Mouse (Mus musculus) activated CD4-positive, CD25-positive, alpha-beta regulatory T cell, adult 4 months (primary cell): ENCODE measurements around the gene M6pr. TPM values are rescaled to one million over a fixed set of nuclear protein-coding genes. Genes with fewer than 3 reads are reported as not detected.

Experiments used
- ATAC-seq: one replicate; pipeline ENCODE4 v1.8.0; 2017
- polyA plus RNA-seq, 2 experiments: library from polyadenylated mRNA; unstranded; fragments of 100-300 nt; shearing (Covaris generic); gene quantifications; one replicate each; pipeline ENCODE4 v1.2.1; 2017

The M6pr gene
- polyA plus RNA-seq, result 100 to 1,000 TPM; 227 to 271 TPM

DNA sequence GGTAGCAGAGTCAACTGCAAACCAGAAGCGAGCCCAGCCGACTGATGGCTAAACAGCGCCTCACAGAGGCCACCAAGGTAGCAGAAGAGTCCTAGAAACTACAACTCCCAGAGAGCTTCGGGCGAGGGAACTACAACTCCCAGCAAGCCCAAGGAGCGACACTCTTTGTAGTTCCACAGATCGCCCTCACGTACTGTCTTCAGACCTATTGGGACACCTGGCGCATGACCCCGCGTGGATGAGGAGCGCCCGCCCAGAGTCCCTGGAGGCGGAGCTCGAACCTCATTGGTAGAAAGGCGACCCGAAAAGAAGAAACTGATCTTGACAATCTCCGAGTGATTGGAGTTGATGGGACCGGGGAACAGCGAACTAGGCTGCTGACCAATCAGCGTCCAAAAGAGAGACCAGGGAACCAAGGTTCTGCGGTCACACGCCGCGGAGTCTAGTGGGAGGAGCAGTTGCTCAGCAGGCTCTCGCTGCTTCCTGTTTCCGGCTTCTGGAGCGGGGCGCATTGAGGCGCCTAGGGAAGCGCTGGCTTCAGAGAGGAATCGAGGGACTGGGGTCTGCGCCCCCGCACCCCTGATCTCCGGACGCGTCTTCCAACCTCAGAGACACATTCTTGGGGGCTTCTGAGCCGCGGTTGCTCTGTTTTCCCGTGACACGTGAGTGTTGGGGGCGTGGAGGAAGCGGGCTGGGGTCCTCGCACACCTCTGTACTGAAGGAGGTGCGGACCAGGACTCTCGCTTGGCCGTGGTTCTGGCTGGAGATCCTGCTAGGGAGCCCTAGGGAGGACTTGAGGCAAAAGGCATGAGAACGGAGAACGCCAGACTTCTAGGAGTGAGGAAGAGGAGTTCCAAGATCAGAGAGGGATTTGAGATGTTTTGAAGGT lies at the start of gene M6pr:
Gene M6pr (plus strand): TSS at position 216 of the 889 bp plus-strand sequence.
- peak; percentile 94 for ATAC-seq

DNA sequence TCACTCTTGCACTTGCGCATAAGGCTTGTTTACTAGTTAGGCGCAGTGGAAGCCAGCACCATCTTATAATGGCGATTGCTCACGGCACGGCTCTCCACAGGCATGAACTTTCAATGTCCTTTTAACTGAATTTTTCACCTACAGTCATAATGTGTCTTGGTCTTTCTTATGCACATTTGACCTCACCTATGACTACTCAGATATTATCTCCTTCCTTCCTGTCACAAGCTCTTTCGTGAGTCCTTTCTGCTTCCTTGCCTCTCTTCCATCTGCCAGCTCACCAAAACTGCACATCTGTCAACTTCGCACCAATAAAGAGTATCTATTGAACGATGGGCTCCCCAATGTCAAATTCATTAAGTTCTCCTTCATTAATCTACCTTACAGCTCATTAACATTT lies 46.0 kb upstream of the M6pr start:
- ATAC-seq, result peak; percentile 48

DNA sequence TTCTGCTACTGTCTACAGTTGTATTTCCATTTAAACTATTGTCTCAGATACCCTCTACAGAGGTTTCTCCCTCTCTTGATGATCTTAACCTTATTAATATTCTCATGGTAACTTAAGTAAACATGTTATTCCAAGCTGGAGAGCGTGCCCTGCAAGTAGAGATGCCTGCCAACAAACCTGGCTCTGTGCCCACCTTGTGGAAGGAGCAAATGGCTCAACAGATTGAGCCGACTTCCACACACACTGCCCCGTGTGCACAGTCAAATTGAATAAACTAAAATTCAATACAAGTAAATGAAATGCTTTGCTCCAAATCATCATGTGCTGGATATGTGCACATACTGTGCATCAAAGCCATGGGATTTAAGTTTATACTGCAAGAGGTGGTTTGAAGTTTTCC lies 40.0 kb upstream of the M6pr start:
- ATAC-seq, result no peak

DNA sequence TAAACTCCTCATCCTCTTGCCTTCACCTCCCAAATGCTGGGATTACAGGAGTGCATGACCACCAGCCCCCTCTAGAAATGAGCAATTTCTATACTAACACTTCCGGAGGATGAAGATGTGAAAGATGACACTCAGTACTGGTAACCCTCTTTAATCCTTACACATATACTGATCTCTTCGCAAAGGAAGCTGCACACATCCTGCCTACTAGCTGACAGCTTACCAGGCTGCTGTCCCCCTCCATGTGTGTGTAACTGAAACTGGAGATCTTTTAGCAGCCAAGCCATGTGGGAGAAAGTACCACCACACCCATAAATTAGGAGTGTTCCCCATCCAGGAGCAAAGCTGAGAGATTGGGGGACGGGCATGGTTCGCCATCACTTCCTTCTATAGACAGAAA lies 39.4 kb upstream of the M6pr start:
- peak; percentile 70 for ATAC-seq

DNA sequence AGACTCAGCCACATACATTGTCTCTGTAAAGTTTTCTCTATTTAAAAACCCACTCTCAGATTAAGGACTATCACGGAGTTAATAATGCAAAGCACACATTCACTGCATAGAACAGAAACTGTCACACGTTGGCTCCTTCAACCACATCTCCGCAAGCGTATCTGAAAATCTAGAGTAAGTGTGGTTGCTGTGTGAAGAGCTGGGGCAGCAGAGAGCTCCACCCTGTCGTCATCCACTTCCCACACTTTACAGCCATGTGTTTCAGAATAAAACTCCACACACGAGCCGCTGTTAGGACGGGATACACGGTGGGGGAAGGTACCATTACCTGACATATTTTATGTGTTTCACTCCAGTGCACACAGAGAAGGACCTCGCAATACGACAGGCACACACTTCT lies 38.4 kb upstream of the M6pr start:
- peak; percentile 70 for ATAC-seq

DNA sequence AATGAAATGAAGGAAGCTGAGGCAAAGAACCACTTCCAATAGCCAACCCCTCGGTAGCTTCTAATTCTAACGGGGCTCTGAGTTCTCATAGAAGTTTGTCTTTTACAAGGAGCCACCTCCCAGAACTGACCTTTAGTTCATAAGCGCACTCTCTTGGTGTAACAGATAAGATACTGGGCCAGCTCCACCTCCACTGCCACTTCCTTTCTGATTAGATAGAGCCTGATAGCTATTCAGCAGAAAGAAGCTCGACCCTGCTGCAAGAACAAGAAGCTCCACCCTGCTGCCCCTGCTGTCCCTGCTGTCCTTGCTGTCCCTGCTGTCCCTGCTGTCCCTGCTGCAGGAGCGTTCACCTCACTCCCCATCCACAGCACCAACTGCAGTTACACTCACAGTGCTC lies 34.0 kb upstream of the M6pr start:
- peak; percentile 58 for ATAC-seq

DNA sequence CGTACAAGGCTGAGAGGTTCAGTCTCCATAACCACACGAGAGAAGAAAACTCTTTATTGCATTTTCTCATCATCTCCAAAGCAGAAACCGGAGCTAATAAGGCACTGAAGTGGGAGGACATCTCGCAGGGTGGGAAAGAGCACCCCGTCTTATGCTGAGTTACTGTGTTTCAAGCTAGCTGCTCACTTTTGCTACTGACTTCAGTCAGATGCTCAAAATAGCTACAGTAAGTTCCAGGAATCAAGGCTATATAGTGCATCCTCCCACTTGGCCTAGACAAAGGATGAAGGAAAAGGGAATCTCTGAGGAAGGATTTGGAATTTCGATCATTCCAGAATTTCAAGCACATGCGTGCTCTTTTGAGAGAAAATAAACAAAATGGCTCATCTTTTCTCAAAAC lies 32.0 kb upstream of the M6pr start:
- no peak for ATAC-seq

DNA sequence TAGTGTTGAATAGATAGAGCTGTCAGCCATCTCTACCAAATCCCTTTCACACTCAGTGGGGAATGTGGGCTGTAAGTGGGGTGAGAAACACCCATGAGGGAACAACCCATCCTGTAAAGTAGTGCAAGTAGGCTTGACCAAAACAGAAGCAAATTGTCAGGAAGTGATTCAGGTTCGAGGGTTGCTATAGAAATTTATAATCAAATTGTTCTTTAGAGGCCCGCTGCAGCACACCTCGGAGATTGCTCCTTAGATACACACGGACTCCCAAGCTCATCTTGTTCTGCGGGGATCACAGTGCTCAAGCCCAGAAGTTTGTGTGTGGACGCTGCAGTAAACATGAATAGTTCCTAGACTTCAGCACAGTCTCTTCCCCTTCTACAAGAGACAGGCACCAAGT lies 25.7 kb upstream of the M6pr start, which contains the start of gene Klrg1:
Gene Klrg1 (minus strand): TSS at position 101 of the 400 bp plus-strand sequence.
- no peak for ATAC-seq

DNA sequence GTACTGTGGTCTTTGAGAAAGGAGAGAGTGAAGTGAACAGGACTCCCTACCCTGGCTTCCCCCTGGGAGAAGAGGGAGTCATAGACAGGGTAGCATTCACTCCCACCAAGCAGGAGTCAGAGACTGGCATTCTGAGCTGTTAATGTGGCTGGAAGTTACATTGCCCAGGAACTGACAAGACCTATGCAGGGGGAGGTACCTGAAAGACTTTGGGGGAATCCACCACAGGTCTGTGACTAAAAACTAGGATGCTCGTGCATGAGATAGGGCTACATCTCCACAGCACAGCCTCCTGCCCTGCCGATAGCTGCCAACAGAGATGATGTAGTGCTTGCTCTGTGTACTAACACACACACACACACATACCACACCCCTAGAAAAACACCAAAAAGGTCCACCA lies 25.1 kb upstream of the M6pr start:
- no peak for ATAC-seq

DNA sequence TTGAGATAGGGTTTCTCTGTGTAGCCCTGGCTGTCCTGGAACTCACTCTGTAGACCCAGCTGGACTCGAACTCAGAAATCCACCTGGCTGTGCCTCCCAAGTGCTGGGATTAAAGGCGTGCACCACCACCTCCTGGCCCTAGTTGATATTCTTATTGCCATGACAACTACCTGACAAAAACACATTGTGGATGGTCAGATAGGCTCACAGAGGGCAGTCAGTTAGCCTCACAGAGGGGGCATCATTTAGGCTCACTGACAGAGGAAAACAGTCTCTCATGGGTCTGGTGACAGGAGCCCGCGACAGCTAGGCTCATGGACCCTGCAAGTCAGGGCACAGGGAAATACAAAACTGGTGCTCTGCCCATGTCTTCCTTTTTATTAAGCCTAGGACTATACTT lies 24.2 kb upstream of the M6pr start:
- ATAC-seq, result no peak

DNA sequence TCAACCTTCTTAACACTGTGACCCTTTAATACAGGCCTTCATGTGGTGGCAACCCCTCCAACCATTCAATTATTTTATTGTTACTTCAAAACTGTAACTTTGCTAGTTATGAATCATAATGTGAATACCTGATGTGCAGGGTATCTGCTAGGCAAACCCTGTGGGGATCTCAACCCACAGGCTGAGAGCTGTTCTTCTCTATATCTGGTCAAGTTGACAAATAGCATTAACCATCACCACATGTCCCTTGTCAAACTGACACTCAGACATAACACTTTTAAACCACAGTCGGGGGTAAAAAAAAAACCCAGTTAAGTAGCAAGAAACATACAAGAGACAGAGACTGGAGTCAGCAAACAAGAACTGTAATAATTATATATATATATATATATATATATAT lies 23.7 kb upstream of the M6pr start:
- no peak for ATAC-seq

DNA sequence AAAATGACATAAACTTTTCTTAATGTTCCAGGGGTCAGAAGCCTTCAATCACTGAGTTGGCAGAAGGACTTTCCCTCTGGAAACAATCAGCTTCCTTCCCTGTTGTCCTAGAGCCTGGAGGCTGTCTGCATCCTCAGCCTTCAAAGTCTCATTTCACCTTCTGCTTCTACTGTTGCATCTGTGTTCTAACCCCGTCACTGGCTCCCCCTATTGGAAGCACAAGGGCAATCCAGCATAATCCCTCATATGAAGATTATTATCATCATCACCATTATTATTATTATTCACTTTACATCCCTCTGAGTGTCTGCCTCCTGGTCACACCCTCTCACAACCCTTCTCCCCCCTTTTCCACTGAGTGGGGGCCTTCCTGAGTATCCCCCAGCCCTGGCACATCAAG lies 20.3 kb upstream of the M6pr start:
- no peak for ATAC-seq

DNA sequence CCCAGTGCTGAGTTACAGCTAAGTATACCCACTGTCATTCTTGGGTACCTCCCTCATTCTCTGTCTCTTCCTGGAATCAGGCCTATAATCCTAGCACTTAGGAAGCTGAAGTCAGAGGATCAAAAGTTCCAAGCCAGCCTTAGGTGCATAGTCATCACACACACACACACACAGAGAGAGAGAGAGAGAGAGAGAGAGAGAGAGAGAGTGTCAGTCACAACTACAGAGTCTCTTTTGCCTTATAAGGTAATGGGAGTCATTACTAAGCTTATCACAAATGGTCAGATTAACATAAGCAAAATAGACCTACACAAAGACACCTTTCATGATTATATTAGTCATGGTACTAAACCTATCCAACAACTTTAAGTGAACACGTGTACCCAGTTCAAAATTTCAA lies 19.2 kb upstream of the M6pr start:
- ATAC-seq, result no peak

DNA sequence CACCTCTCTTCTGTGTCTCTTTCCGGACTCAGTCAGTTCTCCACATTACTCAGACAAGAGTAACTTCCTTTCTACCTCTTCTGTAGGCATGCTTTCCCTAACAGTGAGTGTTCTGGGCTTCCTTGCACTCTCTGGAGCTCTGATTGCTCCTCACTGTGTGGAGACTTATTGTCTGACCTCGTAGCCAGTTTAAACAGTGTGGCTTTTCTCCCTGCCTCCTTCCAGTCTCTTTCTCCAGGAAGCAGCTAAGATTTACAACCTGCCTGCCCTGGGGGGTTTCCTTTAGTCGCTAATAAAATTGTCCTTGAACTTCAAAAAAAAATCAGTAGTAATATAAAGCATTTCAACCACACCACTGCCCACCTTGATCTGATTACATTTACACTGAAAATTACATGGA lies 18.3 kb upstream of the M6pr start:
- ATAC-seq, result no peak

DNA sequence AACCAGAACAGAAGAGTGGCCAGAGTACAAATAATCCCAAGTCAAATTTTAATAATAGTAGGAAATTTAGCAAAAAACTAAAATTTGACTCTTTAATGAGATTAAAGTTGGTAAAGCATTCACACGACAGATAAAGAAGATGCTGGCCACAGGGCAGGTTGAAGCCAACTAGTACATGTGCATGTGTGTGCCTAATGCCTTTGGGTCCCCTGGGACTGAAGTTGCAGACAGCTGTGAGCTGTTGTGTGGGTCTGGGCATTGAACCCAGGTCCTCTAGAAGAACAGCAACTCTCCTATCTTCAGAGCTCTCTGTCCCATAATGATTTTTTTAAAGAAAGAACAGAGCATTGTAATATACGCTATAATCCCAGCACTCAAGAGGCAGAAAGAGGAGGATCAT lies 17.3 kb upstream of the M6pr start:
- ATAC-seq, result no peak

DNA sequence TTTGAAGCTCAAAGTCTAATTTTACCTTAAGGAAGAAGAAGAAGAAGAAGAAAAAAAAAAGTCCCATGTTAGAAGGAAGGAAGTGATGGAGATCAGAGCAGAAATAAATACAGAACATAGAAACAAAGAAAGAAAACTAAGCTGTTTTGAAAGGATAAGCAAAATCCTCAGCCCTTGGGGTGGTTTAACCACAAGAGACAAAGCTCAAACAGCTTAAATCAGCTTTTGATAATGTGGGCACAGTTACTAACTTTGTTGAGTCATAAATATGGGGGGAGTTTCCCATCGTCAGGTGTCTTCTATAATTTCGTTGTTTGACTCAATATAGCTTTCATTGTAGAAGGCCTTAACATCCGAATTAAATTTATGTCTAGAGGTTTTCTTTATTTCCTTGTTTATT lies 16.8 kb upstream of the M6pr start:
- ATAC-seq, result peak; percentile 68

DNA sequence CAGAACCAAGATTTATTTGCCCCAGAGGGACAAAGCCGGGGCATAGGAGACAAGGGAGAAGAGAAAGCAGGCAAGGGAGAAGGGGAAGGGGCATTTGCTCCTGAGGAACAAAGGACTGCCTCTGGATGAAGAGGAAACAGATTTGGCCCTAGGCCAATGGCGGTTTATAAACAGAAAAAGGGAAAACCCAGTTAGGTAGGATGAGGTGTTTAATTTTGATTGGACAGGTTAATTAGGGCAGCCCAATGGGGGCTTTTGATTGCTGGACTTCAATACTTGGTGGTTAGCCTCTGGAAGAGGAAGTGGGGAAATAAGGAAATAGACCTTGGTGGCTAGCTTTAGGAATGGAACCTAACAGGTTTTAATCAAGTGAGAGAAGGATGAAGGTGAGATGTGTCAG lies 16.3 kb upstream of the M6pr start:
- no peak for ATAC-seq

DNA sequence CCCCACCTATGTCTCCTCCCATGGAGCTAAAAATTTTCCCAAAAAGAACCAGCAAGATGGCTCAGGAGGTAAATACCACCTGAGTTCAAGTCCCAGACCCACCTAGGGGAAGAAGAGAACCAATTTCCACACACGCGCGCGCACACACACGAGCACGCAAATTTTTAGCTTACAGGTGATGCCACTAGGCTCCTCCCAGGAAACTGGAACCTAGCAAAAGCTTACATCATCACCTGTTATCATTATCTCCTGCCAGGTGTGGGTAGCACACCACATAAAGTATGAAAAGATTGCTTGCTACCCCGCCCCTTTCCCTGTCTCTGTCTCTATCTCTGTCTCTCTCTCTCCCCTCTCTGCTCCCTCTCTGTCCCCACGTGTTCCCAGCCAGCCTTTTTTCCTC lies 15.4 kb upstream of the M6pr start:
- no peak for ATAC-seq

DNA sequence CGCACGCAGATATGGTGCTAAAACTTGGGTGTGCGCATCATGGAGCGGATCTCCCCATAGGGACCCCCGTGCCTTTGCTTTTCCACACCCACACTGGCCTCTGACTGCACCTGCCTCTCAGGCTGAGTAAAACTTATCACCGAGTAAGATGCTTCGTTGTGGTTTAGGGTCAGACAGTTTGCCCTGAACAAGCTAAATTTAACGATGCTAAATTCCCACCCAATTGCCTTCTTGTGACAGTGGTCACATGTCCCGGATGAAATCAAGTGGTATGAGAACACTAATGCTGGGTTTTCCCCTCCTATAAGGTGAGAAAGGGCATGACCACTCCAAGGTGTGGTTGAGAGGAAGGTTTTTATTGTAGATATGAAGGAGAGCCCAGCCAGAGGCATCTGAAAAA lies 14.7 kb upstream of the M6pr start:
- peak; percentile 50 for ATAC-seq

DNA sequence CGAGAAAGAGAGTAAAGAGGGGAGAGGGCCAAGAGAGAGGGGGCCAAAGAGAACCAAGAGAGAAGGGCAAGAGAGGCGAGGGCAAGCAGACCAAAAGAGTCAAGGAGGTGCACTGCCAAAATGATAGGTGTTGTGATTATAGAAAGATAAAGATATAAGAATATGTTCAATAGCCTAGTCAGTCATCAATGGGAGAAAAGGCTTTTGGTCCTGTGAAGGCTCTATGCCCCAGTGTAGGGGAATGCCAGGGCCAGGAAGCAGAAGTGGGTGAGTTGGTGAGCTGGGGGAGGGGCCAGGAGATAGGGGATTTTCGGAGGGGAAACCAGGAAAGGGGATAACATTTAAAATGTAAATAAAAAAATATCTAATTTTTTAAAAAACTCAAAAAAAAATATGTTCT lies 14.2 kb upstream of the M6pr start:
- ATAC-seq, result no peak

DNA sequence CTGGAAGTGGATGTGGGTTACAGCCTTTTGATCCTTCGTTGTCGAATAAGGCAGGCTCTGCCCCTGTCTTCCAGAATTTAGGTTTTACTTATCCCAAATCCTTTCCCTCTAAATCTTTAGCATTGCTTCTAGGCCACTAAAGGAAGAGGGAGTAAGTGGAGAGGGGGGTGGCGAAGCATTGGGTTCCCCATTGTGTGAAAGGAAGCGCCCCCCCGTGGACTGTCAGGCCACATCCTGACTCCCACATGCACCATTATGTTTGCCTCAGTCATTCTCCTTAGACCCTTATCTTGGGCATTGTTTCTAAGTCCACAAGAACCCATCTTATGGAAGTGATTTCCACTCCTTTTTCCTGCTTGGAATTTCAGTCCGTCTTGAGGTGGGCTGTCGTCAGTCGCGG lies 13.3 kb upstream of the M6pr start:
- ATAC-seq, result peak; percentile 15

DNA sequence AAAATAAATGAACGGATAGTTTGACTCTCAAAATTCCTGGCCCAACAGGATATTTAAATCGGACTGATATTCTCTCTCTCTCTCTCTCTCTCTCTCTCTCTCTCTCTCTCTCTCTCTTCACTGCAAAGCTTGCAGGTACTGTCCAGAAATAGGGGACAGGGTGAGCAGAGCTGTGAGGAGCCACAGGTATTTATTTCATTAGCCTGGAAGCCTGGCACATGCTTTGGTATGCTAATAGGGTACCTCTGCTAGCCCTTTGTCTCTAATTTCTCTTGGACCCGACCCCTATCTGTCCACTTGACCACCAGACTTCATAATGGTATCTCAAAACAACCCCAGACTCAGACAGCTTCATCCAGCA lies 11.6 kb upstream of the M6pr start:
- no peak for ATAC-seq

DNA sequence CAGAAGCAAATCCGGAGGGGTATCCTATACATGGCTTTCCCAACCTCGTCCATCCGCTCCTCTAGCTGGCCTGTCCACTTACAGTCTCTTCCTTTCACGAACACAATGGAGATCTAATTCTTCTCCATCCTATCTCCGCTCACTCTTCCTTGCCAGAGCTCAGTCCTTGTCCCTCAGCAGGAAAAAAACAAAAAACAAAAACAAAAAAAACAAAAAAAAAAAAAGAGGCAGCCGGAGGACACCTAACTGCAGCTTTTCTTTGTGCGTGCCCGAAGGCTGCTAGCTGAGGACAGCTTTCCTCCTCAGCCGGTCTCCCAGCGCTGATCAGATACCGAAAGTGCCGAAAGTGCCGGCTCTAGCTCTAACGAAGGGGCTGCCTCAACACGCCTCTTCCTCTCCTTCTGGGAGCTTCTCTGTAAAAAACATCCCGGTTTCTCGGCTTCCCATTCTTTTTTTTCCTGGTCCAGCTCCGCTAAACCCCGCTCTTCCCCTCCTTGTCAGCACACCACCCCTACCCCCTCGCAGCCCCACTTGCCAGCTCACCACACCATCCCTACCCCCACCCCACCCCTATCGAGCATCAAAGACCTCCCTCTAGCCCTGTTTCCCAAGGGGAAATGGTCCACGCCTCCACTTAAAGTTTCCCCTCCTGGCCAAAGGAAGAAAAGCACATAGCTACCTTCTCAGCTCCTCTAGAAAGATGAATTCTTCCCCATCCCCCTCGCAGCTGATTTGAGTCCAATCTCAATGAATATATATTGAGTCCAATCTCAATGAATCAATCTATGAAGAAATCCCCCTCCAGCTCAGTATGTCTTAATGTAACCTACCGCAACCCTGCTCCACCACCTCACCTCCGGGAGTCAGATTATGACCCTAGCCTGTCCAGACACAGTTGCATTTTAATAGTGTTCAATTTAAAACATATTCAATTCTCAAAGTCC lies 11.0 kb upstream of the M6pr start:
- no peak for ATAC-seq

DNA sequence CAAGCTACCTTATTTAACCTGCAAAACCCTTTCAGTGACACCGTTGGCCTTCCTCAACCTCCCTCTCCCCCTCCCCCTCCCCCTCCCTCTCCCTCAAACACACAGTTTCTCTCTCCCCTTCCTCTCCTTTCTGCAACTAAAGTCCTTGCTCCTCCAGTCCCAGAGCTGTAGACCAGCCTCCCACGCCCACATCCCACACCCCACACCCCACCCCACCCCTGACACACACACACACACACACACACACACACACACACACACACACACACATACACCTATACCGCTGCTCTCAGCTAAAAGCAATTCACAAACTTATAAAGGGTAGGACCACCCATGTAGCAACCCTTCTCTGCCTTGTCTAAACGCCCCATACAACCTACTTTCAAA lies 10.3 kb upstream of the M6pr start:
- ATAC-seq, result no peak
